Mouse (Mus musculus): ENCODE measurements at regions not wholly inside any gene's neighbourhood (a gene's known extent, or its start where the extent isn't known, plus 50 kb on each side); places are given as distances from the start of the nearest gene placed in this dataset.
"Not testable (repeated sequence)": the region's sequence is repeated elsewhere in the genome, so short reads cannot be mapped to it uniquely, and the experiment has no call there.

GRCm38 (mm10) chr2:94772801-94773200, 334.9 kb upstream of the Api5 start:
- DNase-seq (ENCODE audit: low read depth, low spot score): no peak

- DNase-seq (ENCODE audit: low read depth, low spot score): no peak
Observed at GRCm38 (mm10) chr2:94772268-94772667, 334.3 kb upstream of the Api5 start.

- DNase-seq (ENCODE audit: low read depth, low spot score): no peak
Observed at GRCm38 (mm10) chr2:94766524-94766923, 328.6 kb upstream of the Api5 start.

GRCm38 (mm10) chr2:94764852-94765435, 327.0 kb upstream of the Api5 start:
- DNase-seq (ENCODE audit: low read depth, low spot score): peak; percentile 36

- no peak for DNase-seq (ENCODE audit: low read depth, low spot score)
Observed at GRCm38 (mm10) chr2:94764451-94764850, 326.5 kb upstream of the Api5 start.

GRCm38 (mm10) chr2:94748161-94748711, 310.3 kb upstream of the Api5 start:
- peak; percentile 32 for DNase-seq (ENCODE audit: low read depth, low spot score)

- DNase-seq (ENCODE audit: low read depth, low spot score): no peak
Observed at GRCm38 (mm10) chr2:94729791-94730190, 291.9 kb upstream of the Api5 start.

- no peak for DNase-seq (ENCODE audit: low read depth, low spot score)
Observed at GRCm38 (mm10) chr2:94699383-94699782, 261.4 kb upstream of the Api5 start.

GRCm38 (mm10) chr2:94695212-94695611, 257.3 kb upstream of the Api5 start:
- no peak for DNase-seq (ENCODE audit: low read depth, low spot score)

- no peak for DNase-seq (ENCODE audit: low read depth, low spot score)
Observed at GRCm38 (mm10) chr2:94690560-94690959, 252.6 kb upstream of the Api5 start.

- not testable (repeated sequence) for DNase-seq (ENCODE audit: low read depth, low spot score)
Observed at GRCm38 (mm10) chr2:94685619-94686018, 247.7 kb upstream of the Api5 start.

- DNase-seq (ENCODE audit: low read depth, low spot score): no peak
Observed at GRCm38 (mm10) chr2:94680096-94680765, 242.3 kb upstream of the Api5 start.

GRCm38 (mm10) chr2:94665850-94666249, 227.9 kb upstream of the Api5 start:
- no peak for DNase-seq (ENCODE audit: low read depth, low spot score)

- DNase-seq (ENCODE audit: low read depth, low spot score): no peak
Observed at GRCm38 (mm10) chr2:94658426-94658825, 220.5 kb upstream of the Api5 start.
